Mouse (Mus musculus): Measurements from ENCODE around the gene Gm43552. TPM values are rescaled to one million over a fixed set of nuclear protein-coding genes. Genes with fewer than 3 reads are reported as not detected.

The Gm43552 gene
- total RNA-seq, 2 experiments from 2014 or later: 1.8 TPM; not detected in 1

GRCm38 (mm10) chr5:65387008-65387867, 105.4 kb downstream of the Gm43552 start:
- DNase-seq (ENCODE audit: extremely low spot score in 1 of 2, low spot score in 1 of 2): no peak

- DNase-seq (ENCODE audit: extremely low spot score in 1 of 2, low spot score in 1 of 2): no peak
These were observed 106.9 kb downstream of the Gm43552 start for GRCm38 (mm10) chr5:65385704-65386103.

Other genes starting within 250 kb of the Gm43552 start
- 10 to 100 TPM; 28.5 to 29.5 TPM for gene Rfc1, start 157.2 kb downstream of the Gm43552 start, total RNA-seq (2021)
- under 1 TPM; 0.62 to 0.73 TPM for gene Klb, start 144.5 kb downstream of the Gm43552 start, total RNA-seq (2021)
- 100 to 1,000 TPM; 604 to 704 TPM for gene Rpl9, start 101.4 kb downstream of the Gm43552 start, total RNA-seq (2021)
- gene Lias, start 101.3 kb downstream of the Gm43552 start, total RNA-seq (2021): 10 to 100 TPM; 27.7 to 34.2 TPM
- 10 to 100 TPM; 27.8 to 29.1 TPM for gene Ugdh, start 56.9 kb downstream of the Gm43552 start, total RNA-seq (2021)
- gene Smim14, start 44.4 kb upstream of the Gm43552 start, total RNA-seq (2021): 100 to 1,000 TPM; 158 to 162 TPM
- 100 to 1,000 TPM; 130 to 134 TPM for gene Ube2k, start 44.4 kb upstream of the Gm43552 start, total RNA-seq (2021)
- 10 to 100 TPM; 68.3 to 78.2 TPM for gene Pds5a, start 205.4 kb upstream of the Gm43552 start, total RNA-seq (2021)

Measured in layer of hippocampus, postnatal 25 days (tissue).